In genomic region chr10:128545570-128545898, GRCm38 (mm10) we compare ENCODE assay signal across 17 mouse cellular contexts. TPM values are rescaled to one million over a fixed set of nuclear protein-coding genes. Genes with fewer than 3 reads are reported as not detected.
A peak's percentile ranks its signal among the peaks of the same experiment; 100 is the strongest.
DNase-seq lines count a peak whose midpoint lies in the region; ATAC-seq and TF ChIP-seq lines count a peak whose summit lies in the region.
"Had no signal": no experiment of that assay in that cellular context is flagged by ENCODE, and none has a peak within 500 bp of the region (broad histone marks: within the 10 kb centered on the region; RNA-seq: fewer than 3 reads in every experiment).

No protein-coding gene starts in this region.

- no peak overlapping the region for H3K4me2 ChIP-seq in heart, postnatal 0 days (ENCODE audit: low read depth, low read length)
- no peak overlapping the region for H3K4me2 ChIP-seq in CH12.LX (ENCODE audit: insufficient read depth, low read depth, poor library complexity, severe bottlenecking)

- H3K4me3 ChIP-seq in heart, postnatal 0 days (ENCODE audit: low read depth, low read length) = no peak overlapping the region
- H3K4me3 ChIP-seq in CH12.LX (replicated peaks in 1 of 3; ENCODE audit: low read depth in 2 of 3, low read length in 2 of 3, poor library complexity in 1 of 3) (no peak overlapping the region), E14TG2a.4 (replicated peaks; ENCODE audit: low read length) (peak overlapping the region; percentile 94)
- peak overlapping the region; percentile 83; the same call in 1 of the 2 replicates for H3K4me3 ChIP-seq in limb, embryonic 10.5 days
- H3K4me3 ChIP-seq in forebrain, embryonic 10.5 days = no peak overlapping the region
- H3K4me3 ChIP-seq: stomach, embryonic 15.5 days had no signal

- no peak for DNase-seq in heart, postnatal 0 days (ENCODE audit: low spot score)
- no peak for DNase-seq in heart, postnatal 14 days
- DNase-seq in CH12.LX (ENCODE audit: extremely low read depth) = no peak
- no peak for DNase-seq in limb, embryonic 10.5 days (ENCODE audit: low spot score)
- DNase-seq in forebrain, embryonic 10.5 days (ENCODE audit: extremely low spot score, low spot score) = no peak
- DNase-seq in spleen, adult 18-20 months = no peak
- DNase-seq: adrenal gland, postnatal 36 days; gastrocnemius, postnatal 14 days; layer of hippocampus, postnatal 36 days; liver, postnatal 0 days; right cerebral cortex, postnatal 25 days had no signal

- in situ Hi-C loops in CH12.LX (cut with MboI; ENCODE audit: low pct_ligation_motif_present, low pct_unique_long_range_greater_than_20kb, low sequenced_read_pairs) = no loop called here

- no peak overlapping the region for H3K9ac ChIP-seq in heart, postnatal 0 days (replicated peaks; ENCODE audit: low read depth, low read length)
- 0 out of 2 replicates have a peak overlapping the region, but pooled peaks have one; percentile 87 for H3K9ac ChIP-seq in CH12.LX (ENCODE audit: insufficient read depth, low read depth)
- H3K9ac ChIP-seq: forebrain, postnatal 0 days; hindbrain, embryonic 13.5 days; liver, postnatal 0 days; stomach, embryonic 15.5 days had no signal

- H3K9me3 ChIP-seq in heart, postnatal 0 days (replicated peaks; ENCODE audit: control insufficient read depth, low read length) = no peaks in the 10 kb centered on the region
- H3K9me3 ChIP-seq in CH12.LX (replicated peaks; ENCODE audit: low read length) (no peaks in the 10 kb centered on the region), E14TG2a.4 (ENCODE audit: low read length) (no peaks in the 10 kb centered on the region)
- no peaks in the 10 kb centered on the region for H3K9me3 ChIP-seq in limb, embryonic 10.5 days (replicated peaks)
- H3K9me3 ChIP-seq in forebrain, embryonic 10.5 days = no peaks in the 10 kb centered on the region
- H3K9me3 ChIP-seq: hindbrain, embryonic 13.5 days; midbrain, embryonic 15.5 days; neural tube, embryonic 15.5 days; stomach, embryonic 15.5 days had no signal

- no peak for TF ChIP-seq POLR2A in CH12.LX (IDR thresholded peaks at IDR 0.05; ENCODE audit: low read depth, low read length)

- dilution Hi-C loops in CH12.LX (cut with MboI; ENCODE audit: extremely low pct_ligation_motif_present, extremely low pct_unique_long_range_greater_than_20kb, low sequenced_read_pairs) = no loop called here

- H3K27me3 ChIP-seq in heart, postnatal 0 days (ENCODE audit: control insufficient read depth, insufficient read depth, low read length) = no peaks in the 10 kb centered on the region
- H3K27me3 ChIP-seq in CH12.LX (replicated peaks) (no peaks in the 10 kb centered on the region), E14TG2a.4 (ENCODE audit: insufficient read depth, low read length) (no peaks in the 10 kb centered on the region)
- H3K27me3 ChIP-seq in limb, embryonic 10.5 days (ENCODE audit: low read depth, poor library complexity, severe bottlenecking) = no peaks in the 10 kb centered on the region
- no peaks in the 10 kb centered on the region for H3K27me3 ChIP-seq in forebrain, embryonic 10.5 days (ENCODE audit: poor library complexity, severe bottlenecking)
- H3K27me3 ChIP-seq: hindbrain, embryonic 13.5 days; midbrain, embryonic 15.5 days; neural tube, embryonic 15.5 days; stomach, embryonic 15.5 days had no signal

- intact Hi-C loops in heart, postnatal 14 days (cut with DNase I) = loop anchor here (5.0 kb wide), 1 partner anchor 67 kb away; no protein-coding TSS in a partner anchor

- 81% methylated on average over 3 of the region's 3 CpGs for WGBS in heart, postnatal 0 days
- 85% methylated on average over 3 of the region's 3 CpGs for WGBS in limb, embryonic 10.5 days
- 93% methylated on average over 3 of the region's 3 CpGs for WGBS in forebrain, embryonic 10.5 days

- ATAC-seq in heart, postnatal 0 days (ENCODE audit: insufficient read depth, low read depth) = no peak
- ATAC-seq: forebrain, postnatal 0 days; liver, postnatal 0 days; midbrain, embryonic 15.5 days had no signal

- H3K79me2 ChIP-seq in CH12.LX (replicated peaks; ENCODE audit: control insufficient read depth, extremely low read depth, insufficient read depth, poor library complexity, severe bottlenecking) = peaks cover 18% of the 10 kb centered on the region

- peaks cover 5% of the 10 kb centered on the region; the same call in 1 of the 2 replicates for H3K4me1 ChIP-seq in heart, postnatal 0 days (ENCODE audit: control insufficient read depth, insufficient read depth)
- H3K4me1 ChIP-seq in CH12.LX (ENCODE audit: control insufficient read depth in 1 of 2, insufficient read depth in 2 of 2) (peaks cover 13 to 39% of the 10 kb centered on the region in 2 experiments), E14TG2a.4 (replicated peaks; ENCODE audit: low read depth, low read length) (peaks cover 48% of the 10 kb centered on the region)
- H3K4me1 ChIP-seq in limb, embryonic 10.5 days = peaks cover 26% of the 10 kb centered on the region
- peaks cover 40% of the 10 kb centered on the region for H3K4me1 ChIP-seq in forebrain, embryonic 10.5 days
- H3K4me1 ChIP-seq: stomach, embryonic 15.5 days had no signal

- TF ChIP-seq EP300 in heart, postnatal 0 days (IDR thresholded peaks at IDR 0.05; ENCODE audit: low read depth) = no peak
- no peak for TF ChIP-seq EP300 in CH12.LX (IDR thresholded peaks at IDR 0.05; ENCODE audit: low read length)

- H3K27ac ChIP-seq in heart, postnatal 0 days (ENCODE audit: low read depth) = peak overlapping the region; percentile 28; the same call in 1 of the 2 replicates
- no peak overlapping the region for H3K27ac ChIP-seq in CH12.LX (ENCODE audit: insufficient read depth, low read depth)
- H3K27ac ChIP-seq in limb, embryonic 10.5 days = no peak overlapping the region
- no peak overlapping the region for H3K27ac ChIP-seq in forebrain, embryonic 10.5 days
- H3K27ac ChIP-seq: hindbrain, embryonic 13.5 days had no signal

- no peak for TF ChIP-seq RAD21 in CH12.LX (IDR thresholded peaks at IDR 0.05; ENCODE audit: low read depth, low read length)

- peaks cover 38% of the 10 kb centered on the region for H3K36me3 ChIP-seq in heart, postnatal 0 days (replicated peaks; ENCODE audit: control insufficient read depth, insufficient read depth, low read length)
- peaks cover 38 to 53% of the 10 kb centered on the region in 2 experiments for H3K36me3 ChIP-seq in CH12.LX (replicated peaks in 1 of 2; ENCODE audit: control insufficient read depth in 1 of 2, insufficient read depth in 1 of 2, low read length in 1 of 2)
- H3K36me3 ChIP-seq in E14TG2a.4 (ENCODE audit: insufficient read depth, low read length) = peaks cover 65% of the 10 kb centered on the region
- H3K36me3 ChIP-seq in limb, embryonic 10.5 days = peaks cover 60% of the 10 kb centered on the region
- peaks cover 60% of the 10 kb centered on the region for H3K36me3 ChIP-seq in forebrain, embryonic 10.5 days (replicated peaks)

- TF ChIP-seq CTCF in heart, postnatal 0 days (IDR thresholded peaks at IDR 0.05; ENCODE audit: low read depth) = no peak
- TF ChIP-seq CTCF in CH12.LX (conservative IDR thresholded peaks at IDR 0.05 in 1 of 2, IDR thresholded peaks at IDR 0.05 in 1 of 2; ENCODE audit: low read depth in 2 of 2, low read length in 2 of 2) (no peak), E14TG2a.4 (conservative IDR thresholded peaks at IDR 0.05; ENCODE audit: low read length) (no peak)

RNA-seq across cellular contexts. Expression of gene Zc3h10, which starts 2.0 kb away (rescaled TPM):
- 13.8 and 24.4 TPM in 2 replicates for total RNA-seq in heart, postnatal 0 days (2014; rRNA removed; ENCODE audit: low replicate concordance)
- 6.1 and 8.1 TPM in 2 replicates for polyA plus RNA-seq in heart, postnatal 0 days (2015; fragmentation: Nextera tagmentation; extraction: Ambion mirVana)
- total RNA-seq in heart, postnatal 14 days (2021) = 1 to 10 TPM; 7.0 to 8.4 TPM
- total RNA-seq in CH12.LX (2012; rRNA removed) (19.9 and 20.9 TPM in 2 replicates), CH12.LX (2014; rRNA removed) (16.2 TPM in 2 replicates)
- polyA plus RNA-seq in CH12.LX (2012; ENCODE audit: insufficient read length, low read depth) = 14.4 and 14.6 TPM in 2 replicates
- 14.5 and 15.4 TPM in 2 replicates for polyA plus RNA-seq in limb, embryonic 10.5 days (2016; fragmentation: Nextera tagmentation; extraction: Ambion mirVana)
- 11.8 and 14.0 TPM in 2 replicates for polyA plus RNA-seq in forebrain, embryonic 10.5 days (2016; fragmentation: Nextera tagmentation; extraction: Ambion mirVana)

RNA-seq across cellular contexts. Expression of gene Rpl41, which starts 3.6 kb away (rescaled TPM):
- 577 and 617 TPM in 2 replicates for total RNA-seq in heart, postnatal 0 days (2014; rRNA removed; ENCODE audit: low replicate concordance)
- 2,108 and 2,189 TPM in 2 replicates for polyA plus RNA-seq in heart, postnatal 0 days (2015; fragmentation: Nextera tagmentation; extraction: Ambion mirVana)
- 1,000 to 10,000 TPM; 1,645 to 1,937 TPM for total RNA-seq in heart, postnatal 14 days (2021)
- total RNA-seq in CH12.LX (2012; rRNA removed) (7,686 and 8,549 TPM in 2 replicates), CH12.LX (2014; rRNA removed) (2,395 and 2,709 TPM in 2 replicates)
- 6,293 and 8,065 TPM in 2 replicates for polyA plus RNA-seq in CH12.LX (2012; ENCODE audit: insufficient read length, low read depth)
- polyA plus RNA-seq in limb, embryonic 10.5 days (2016; fragmentation: Nextera tagmentation; extraction: Ambion mirVana) = 3,499 and 3,829 TPM in 2 replicates
- 3,608 and 3,665 TPM in 2 replicates for polyA plus RNA-seq in forebrain, embryonic 10.5 days (2016; fragmentation: Nextera tagmentation; extraction: Ambion mirVana)

RNA-seq across cellular contexts. Expression of gene Esyt1, which starts 19.9 kb away (rescaled TPM):
- total RNA-seq in heart, postnatal 0 days (2014; rRNA removed; ENCODE audit: low replicate concordance) = 38.2 and 41.5 TPM in 2 replicates
- 12.6 and 13.0 TPM in 2 replicates for polyA plus RNA-seq in heart, postnatal 0 days (2015; fragmentation: Nextera tagmentation; extraction: Ambion mirVana)
- total RNA-seq in heart, postnatal 14 days (2021) = 10 to 100 TPM; 22.3 to 23.6 TPM
- 43.2 and 48.0 TPM in 2 replicates for total RNA-seq in CH12.LX (2012; rRNA removed)
- total RNA-seq in CH12.LX (2014; rRNA removed) = 20.2 and 20.6 TPM in 2 replicates
- 33.0 and 38.2 TPM in 2 replicates for polyA plus RNA-seq in CH12.LX (2012; ENCODE audit: insufficient read length, low read depth)
- polyA plus RNA-seq in limb, embryonic 10.5 days (2016; fragmentation: Nextera tagmentation; extraction: Ambion mirVana) = 7.0 and 8.4 TPM in 2 replicates
- 8.6 and 10.3 TPM in 2 replicates for polyA plus RNA-seq in forebrain, embryonic 10.5 days (2016; fragmentation: Nextera tagmentation; extraction: Ambion mirVana)

RNA-seq across cellular contexts. Expression of gene Pa2g4, which starts 20.3 kb away (rescaled TPM):
- total RNA-seq in heart, postnatal 0 days (2014; rRNA removed; ENCODE audit: low replicate concordance) = 50.2 and 58.2 TPM in 2 replicates
- polyA plus RNA-seq in heart, postnatal 0 days (2015; fragmentation: Nextera tagmentation; extraction: Ambion mirVana) = 72.4 and 74.3 TPM in 2 replicates
- 10 to 100 TPM; 48.4 to 51.6 TPM for total RNA-seq in heart, postnatal 14 days (2021)
- total RNA-seq in CH12.LX (2012; rRNA removed) (133 and 166 TPM in 2 replicates), CH12.LX (2014; rRNA removed) (126 and 129 TPM in 2 replicates)
- polyA plus RNA-seq in CH12.LX (2012; ENCODE audit: insufficient read length, low read depth) = 550 and 650 TPM in 2 replicates
- 267 and 322 TPM in 2 replicates for polyA plus RNA-seq in limb, embryonic 10.5 days (2016; fragmentation: Nextera tagmentation; extraction: Ambion mirVana)
- polyA plus RNA-seq in forebrain, embryonic 10.5 days (2016; fragmentation: Nextera tagmentation; extraction: Ambion mirVana) = 298 and 302 TPM in 2 replicates

RNA-seq across cellular contexts. Expression of gene Erbb3, which starts 43.9 kb away (rescaled TPM):
- 6.9 and 10.6 TPM in 2 replicates for total RNA-seq in heart, postnatal 0 days (2014; rRNA removed; ENCODE audit: low replicate concordance)
- 3.0 and 3.1 TPM in 2 replicates for polyA plus RNA-seq in heart, postnatal 0 days (2015; fragmentation: Nextera tagmentation; extraction: Ambion mirVana)
- 1 to 10 TPM; 6.8 to 7.8 TPM for total RNA-seq in heart, postnatal 14 days (2021)
- 12.6 and 13.2 TPM in 2 replicates for total RNA-seq in CH12.LX (2012; rRNA removed)
- 11.3 and 13.0 TPM in 2 replicates for total RNA-seq in CH12.LX (2014; rRNA removed)
- 7.4 and 7.7 TPM in 2 replicates for polyA plus RNA-seq in CH12.LX (2012; ENCODE audit: insufficient read length, low read depth)
- polyA plus RNA-seq in limb, embryonic 10.5 days (2016; fragmentation: Nextera tagmentation; extraction: Ambion mirVana) = 3.2 and 5.3 TPM in 2 replicates
- 3.0 and 3.1 TPM in 2 replicates for polyA plus RNA-seq in forebrain, embryonic 10.5 days (2016; fragmentation: Nextera tagmentation; extraction: Ambion mirVana)

Comparison
In these comparisons a context has a peak if more than half of its experiments do, and no peak if none do; other contexts are left out.
1. H3K4me3 ChIP-seq: peak in E14TG2a.4 (single experiment) and limb, embryonic 10.5 days (single experiment); none in heart, postnatal 0 days (single experiment), CH12.LX (0 of 3) and forebrain, embryonic 10.5 days (single experiment).